Mouse (Mus musculus) urinary bladder, postnatal 4 days (tissue): ENCODE measurements around the gene Tm6sf2.

ENCODE experiments used
- DNase-seq, 2 experiments: peaks; one replicate each; pipeline ENCODE4 v3.0.0; 2021 to 2022; ENCODE audit warnings: low spot score in 2 of 2

Gene Tm6sf2

DNA sequence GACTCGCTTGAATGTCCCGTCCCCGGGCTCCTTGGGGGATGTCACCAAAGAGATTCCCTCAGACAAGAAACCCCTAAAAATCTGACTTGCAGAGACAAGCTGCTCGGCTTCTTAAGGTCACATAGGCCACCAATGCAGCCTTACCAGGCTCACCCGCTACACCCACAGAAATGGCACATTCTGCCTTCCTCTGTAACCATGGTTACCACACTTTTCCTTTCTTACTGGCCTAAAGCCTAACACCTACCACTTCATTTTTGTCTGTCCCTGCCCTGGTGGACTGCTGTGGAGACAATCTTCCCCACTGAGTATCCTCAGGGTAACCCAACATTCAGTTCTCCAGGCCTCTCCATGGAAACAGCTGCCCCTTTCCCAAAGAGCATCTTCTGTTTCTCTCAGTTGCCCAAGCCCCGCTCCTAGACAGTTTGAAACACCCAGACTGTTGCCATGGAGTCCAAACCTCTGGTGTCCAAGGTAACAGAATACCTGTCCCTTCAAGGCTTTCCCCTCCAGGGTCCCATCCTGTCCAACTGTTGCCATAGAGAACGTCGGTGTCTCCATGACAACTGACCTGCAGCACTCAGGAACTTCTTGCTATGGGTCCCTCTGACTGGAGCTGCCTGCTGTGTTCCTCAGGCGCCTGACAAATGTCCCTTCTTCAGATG lies 16.7 kb downstream of the Tm6sf2 start:
- no peak for DNase-seq

DNA sequence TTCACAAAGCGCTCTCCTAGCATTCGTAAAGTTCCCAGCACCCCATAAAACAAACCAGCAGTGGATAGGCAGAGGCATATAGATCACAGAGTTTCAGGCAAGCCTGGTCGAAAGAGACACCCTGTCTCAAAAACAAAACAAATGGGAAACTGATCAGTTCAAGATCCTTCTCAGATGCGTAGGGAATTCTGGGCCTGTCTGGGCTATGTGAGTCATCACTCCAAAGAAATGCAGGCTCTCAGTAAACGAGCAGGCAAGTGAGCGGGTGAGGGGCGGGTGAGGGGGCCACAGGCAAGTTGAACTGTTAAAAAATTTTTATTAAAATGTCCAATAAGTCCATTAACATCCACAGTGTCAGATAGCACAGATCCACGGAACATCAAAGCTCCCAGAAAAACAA lies 20.1 kb downstream of the Tm6sf2 start:
- DNase-seq = no peak

DNA sequence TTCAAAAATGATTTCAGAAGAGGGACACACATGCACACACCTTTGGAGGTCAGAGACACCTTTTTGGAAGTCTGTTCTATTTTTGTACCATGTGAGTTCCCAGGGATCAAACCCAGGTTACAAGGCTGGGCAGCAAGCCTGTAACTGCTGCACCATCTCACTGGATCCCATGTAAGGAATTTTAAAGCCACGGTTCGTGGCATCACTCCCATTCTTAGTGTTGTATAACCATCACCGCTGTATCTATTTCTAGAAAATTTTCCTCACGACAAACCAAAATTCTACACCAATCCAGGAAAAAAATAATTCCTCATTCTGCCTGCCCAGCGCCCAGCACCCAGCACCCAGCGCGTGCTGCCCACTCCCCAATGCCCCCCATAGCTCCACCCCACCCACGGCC lies 26.6 kb downstream of the Tm6sf2 start:
- no peak for DNase-seq

DNA sequence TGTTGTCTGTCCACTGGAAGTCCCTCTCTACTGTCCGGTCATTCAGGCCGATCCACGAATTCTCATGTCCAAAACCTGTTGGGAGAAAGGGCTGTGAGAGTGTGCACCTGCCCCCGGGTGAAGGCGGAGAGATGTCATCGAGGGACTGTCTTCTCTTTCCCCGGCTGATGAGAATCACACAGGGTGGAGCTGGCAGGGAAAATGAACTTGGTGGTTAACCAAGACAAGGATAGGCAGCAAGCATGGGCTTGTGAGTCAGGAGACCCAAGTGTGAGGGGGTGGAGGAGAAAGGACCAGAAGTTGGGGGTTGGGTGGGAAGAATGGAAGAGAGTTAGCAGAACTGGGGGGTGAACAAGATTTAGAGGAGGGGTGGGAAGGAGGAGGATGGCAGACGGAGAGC lies 27.5 kb downstream of the Tm6sf2 start:
- no peak for DNase-seq

DNA sequence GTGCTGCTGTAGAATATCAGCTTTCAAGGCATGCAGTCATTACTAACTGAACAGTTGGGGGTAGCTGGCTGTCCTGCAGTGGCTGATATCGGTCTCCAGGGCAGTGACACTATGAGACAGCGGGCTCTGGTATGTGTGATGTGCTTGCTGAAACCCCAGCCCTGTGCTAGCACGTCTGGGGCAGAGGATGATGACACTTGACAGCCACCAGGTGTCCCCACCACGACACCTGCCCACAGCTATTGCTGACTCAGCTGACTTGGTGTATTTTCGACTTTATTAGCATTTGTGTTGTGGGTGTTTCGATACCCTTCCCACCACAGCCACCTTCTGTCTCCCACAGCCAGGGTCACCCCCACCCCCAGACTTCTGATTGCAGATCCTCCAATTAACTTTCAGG lies 31.8 kb downstream of the Tm6sf2 start:
- DNase-seq = no peak

DNA sequence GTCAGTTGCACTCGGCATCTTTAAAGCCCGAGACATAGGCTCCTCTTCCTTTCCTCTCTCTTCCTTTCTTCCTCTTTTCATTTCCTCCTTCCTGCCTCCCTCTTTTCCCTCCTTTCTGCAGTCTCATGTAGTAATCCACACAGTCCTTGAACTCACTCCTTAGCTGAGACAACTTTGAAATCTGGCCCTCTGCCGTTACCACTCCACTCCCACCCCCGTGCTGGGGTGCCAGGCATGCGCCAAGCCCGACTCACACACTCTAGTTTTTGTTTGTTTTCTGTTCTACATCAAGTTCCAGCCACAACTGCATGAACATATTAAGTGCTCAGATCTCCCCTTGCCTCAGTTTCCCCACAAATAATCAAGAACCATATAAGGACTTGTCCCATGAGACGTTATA lies 32.2 kb downstream of the Tm6sf2 start:
- no peak for DNase-seq

DNA sequence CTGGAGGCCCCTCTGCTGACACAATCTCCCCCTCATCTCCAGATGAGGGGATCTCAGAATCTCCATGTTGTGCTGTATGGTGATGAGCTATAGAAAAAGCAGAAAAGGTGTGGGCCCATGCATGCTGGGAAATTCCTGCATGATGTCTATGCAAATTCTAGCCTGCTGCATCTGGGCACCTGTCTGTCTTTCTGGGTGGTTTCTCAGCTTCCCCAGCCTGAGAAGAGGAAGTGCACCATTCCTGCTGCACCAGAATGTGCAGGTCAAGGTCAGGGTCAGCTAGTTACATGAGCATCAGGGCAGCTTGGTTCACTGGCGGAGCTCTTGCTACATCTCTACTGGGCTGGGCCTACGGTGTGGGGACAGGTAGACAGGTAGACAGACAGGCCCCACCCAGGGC lies 37.7 kb downstream of the Tm6sf2 start:
- no peak for DNase-seq

GRCm38 (mm10) chr8:70111192-70111795 lies 38.6 kb downstream of the Tm6sf2 start:
- peak in 1 of 2 experiments; percentile 52 for DNase-seq

DNA sequence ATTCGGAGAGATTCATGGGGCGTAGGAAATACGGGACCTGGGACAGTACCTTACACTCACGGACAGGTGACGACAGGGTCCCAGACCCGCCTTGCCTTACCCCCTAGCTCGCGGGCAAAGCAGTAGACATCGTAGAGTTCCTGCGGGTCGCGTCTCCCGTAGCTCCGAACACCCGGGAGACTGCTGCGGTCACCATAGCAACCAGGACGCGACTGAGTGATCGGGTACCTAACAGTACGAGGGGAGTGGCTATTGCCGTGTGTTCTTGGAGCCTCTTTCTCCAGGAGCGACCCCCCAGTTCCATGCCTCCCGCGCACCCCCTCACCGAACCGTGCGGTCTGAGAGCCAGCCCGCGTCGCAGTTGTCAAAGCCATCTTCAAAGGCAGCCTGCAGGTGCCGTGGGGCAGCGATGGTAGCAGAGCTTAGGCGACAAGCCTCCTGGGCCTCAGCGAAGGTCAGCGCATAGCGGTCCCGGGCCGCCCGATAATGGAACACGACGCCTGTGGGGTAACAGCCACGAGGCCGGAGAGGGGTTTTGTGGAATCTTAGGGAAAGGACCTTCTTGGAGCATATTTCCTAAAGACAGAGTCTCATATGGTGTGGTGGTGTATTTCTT lies 39.8 kb downstream of the Tm6sf2 start:
- peak in 1 of 2 experiments; percentile 54 for DNase-seq

GRCm38 (mm10) chr8:70114488-70114887 lies 41.8 kb downstream of the Tm6sf2 start:
- no peak for DNase-seq

DNA sequence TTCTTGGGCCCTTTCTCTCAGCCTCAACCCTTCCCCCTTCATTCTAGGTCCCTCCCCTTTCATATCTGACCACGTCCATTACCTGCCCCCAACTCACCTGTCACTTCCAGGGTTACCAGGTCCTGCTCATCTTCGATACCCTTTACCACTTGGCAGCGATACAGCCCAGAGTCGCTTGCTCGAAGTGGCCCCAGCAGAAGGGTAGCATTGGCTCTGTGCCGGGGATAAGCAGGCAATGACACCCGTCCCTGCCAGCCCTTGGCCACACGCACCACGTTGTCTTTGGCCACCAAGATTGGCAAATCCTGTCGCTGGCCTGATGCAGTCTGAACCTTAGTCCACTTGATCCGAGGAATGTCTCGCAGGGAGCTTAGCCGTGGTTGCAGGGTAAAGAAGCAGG lies 42.2 kb downstream of the Tm6sf2 start:
- DNase-seq = no peak

DNA sequence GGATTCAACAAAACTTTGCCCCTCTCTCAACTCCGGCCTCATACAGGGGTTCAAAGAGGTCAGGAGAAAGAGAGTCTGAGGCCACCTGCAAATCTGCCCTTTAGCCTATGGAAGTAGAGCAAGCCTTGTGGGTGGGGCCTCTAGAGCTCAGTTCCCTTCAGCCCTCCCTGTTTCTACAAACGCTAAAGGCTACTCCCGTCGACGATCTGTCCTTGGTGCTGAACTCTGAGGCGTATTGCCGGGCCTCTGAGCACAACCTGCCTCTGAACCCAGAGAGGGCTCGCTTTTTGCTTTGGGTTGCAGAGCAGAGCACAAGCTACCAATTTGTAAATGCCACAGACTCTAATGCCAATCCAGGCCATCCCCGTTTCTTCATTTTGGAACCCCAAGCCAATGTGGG lies 44.9 kb downstream of the Tm6sf2 start:
- DNase-seq = no peak

DNA sequence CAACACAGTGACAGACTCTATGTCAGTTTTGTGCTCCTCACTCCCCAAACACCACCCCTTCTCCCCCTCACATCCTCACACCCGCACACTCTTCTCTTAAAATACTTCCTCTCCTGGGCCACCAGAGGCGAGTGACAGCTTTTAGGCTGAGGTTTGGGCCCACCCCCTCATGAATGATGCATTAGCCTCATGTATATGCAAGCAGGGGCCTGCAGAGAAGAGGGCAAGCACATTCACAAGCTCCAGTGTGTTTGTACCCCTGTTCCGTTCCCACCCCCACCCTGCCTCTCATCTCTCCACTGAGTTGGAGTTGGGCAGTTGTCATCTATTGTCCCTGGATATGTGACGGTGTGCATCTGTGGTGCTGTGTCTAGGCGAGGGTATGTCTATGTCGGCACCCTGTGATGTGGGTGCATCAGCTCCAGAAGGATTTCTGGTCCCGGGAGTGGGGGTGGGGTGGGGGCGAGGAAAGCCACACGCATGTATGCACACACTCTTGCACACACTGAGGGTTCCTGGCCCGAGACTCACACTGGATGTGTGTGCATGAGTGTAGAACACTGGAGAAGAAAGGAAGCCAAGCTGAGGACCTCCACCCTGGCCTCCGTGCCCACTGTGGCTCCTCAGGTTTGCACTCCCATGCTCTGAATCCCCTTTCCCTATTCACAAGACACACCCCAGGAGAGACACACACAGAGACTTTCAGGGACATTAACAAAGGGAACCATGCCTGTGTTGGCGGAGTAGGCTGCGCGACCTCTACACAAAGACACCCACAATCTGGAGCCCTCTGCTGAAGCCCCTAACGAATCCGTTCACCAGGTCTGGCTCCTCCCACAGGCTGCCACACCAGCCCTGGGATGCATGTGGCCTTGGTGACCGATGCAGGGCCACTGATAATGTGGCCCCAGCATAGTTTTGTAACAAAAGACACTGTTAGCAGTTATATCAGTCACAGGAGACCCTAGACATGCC lies 46.3 kb downstream of the Tm6sf2 start:
- no peak for DNase-seq

DNA sequence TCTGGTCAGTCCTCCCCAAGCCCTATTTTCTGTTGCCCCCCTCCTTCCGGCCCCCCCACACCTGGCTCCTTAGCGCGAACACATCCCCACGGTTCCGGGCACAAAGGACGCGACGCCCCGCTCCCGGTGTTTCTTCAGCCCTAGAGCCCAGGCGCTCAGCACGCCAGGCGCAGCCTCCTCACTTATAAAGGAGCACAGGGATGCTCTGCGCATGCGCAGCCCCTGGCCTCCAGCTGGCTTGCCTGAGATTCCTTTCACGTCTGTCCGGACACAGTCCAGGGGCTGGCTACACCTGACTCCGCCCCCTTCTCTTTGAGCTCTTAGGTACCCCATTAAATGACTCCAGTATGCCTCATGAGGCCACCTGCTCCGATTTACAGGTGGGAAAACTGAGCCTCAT lies 47.9 kb downstream of the Tm6sf2 start, which contains the start of gene Ncan:
Gene Ncan (minus strand): TSS at position 207 of the 400 bp plus-strand sequence.
- DNase-seq = peak in 1 of 2 experiments; percentile 33

- DNase-seq = no peak
These were observed 50.1 kb downstream of the Tm6sf2 start for GRCm38 (mm10) chr8:70122863-70123262.

DNA sequence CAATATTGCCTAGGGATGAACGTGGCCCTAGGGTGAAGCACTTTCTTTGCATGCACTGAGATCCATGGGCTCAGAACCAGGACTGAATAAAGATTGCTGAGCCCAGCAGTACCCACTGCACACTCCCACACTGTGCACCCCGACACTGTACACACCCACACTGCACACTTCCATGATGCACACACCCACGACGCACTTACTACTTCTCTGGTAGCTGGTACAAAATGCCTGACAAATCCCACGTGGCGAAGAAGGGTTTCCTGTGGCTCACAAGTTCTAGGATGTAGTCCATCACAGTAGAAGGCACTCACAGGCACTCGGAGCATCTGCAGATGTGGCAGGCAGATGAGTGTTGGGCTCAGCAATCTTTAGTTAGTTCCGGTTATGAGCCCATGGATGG lies 52.3 kb downstream of the Tm6sf2 start:
- no peak for DNase-seq

DNA sequence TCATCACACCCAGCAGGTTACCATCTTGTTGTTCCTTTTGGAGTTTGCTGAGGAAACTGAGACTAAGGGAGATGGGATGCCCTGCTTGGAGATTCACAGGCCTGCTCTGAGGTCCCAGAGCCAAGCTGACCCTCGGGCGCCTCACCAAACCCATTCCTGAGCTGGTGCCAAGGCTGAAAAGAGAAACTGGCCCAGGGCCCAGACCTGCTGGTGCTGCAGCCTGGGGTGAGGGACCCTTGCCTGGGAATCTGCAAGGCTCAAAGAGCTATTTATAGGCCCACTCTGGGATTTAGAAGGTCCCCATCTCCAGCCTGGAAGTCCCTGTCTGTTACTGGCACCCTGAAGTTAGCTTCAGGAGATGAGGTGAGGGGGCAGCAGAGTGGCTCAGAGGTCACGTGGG lies 55.7 kb downstream of the Tm6sf2 start:
- peak in 1 of 2 experiments; percentile 36 for DNase-seq

DNA sequence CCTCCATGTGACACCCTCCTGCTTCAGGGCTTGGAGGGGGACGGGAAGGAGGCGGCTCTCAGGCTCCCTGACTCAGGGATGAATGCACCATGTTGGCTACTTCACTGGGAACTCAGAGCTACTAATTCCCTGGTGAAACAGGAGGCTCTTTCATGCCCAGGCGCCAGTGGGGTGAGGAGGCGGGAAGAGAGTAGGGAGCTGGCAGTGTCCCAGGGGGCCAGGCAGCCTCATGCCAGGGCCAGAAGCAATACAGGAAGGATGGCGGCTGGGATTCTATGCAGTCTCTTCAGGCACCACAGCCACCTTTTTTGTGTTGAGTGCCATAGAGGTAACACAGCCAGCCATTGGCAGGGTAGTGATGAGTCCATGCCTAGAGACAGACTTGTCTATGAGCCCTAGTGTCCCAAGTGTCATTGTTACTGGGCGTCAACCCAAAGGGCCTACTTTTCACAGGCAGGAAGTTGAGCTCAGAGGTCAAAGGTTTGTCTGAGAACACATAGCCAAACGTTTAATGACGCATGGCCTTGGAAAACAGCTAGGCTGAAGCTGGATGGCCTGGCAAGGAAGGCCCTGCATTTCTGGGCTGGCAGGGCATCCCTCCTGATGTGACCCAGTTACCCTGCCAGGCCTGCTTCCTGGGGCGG lies 56.7 kb downstream of the Tm6sf2 start:
- no peak for DNase-seq
